Mouse (Mus musculus) MEL-GATA-1-ER (cell line): ENCODE measurements around the gene Ivd.

ENCODE experiments used
- DNase-seq: peaks from one replicate; pipeline ENCODE4 v3.0.0-alpha.2; 2012; ENCODE audit warnings: low read depth; ENCODE audit errors: extremely low read depth

Gene Ivd

GRCm38 (mm10) chr2:118881956-118882355 lies 20.2 kb downstream of the Ivd start:
- DNase-seq, result no peak

GRCm38 (mm10) chr2:118882840-118883679 lies 21.3 kb downstream of the Ivd start:
- DNase-seq, result no peak

- DNase-seq, result no peak
These were observed 25.7 kb downstream of the Ivd start for GRCm38 (mm10) chr2:118887440-118887839.

GRCm38 (mm10) chr2:118887845-118888548 lies 26.2 kb downstream of the Ivd start:
- no peak for DNase-seq

GRCm38 (mm10) chr2:118891173-118891572 lies 29.4 kb downstream of the Ivd start:
- no peak for DNase-seq

GRCm38 (mm10) chr2:118895990-118896913 lies 34.5 kb downstream of the Ivd start:
- no peak for DNase-seq

GRCm38 (mm10) chr2:118896914-118897291 lies 35.1 kb downstream of the Ivd start:
- DNase-seq, result no peak

- no peak for DNase-seq
These were observed 35.6 kb downstream of the Ivd start for GRCm38 (mm10) chr2:118897392-118897791.

- no peak for DNase-seq
These were observed 36.1 kb downstream of the Ivd start for GRCm38 (mm10) chr2:118897808-118898207.

GRCm38 (mm10) chr2:118898771-118899170 lies 37.0 kb downstream of the Ivd start:
- DNase-seq, result no peak

- DNase-seq, result no peak
These were observed 37.6 kb downstream of the Ivd start for GRCm38 (mm10) chr2:118899306-118899705.

GRCm38 (mm10) chr2:118899981-118900825 lies 38.4 kb downstream of the Ivd start, which contains the start of gene Bahd1:
Gene Bahd1, plus strand, starts transcription at chr2:118900377.
- DNase-seq, result no peak

- DNase-seq, result no peak
These were observed 39.0 kb downstream of the Ivd start for GRCm38 (mm10) chr2:118900826-118901140.

- peak; percentile 81 for DNase-seq
These were observed 39.6 kb downstream of the Ivd start for GRCm38 (mm10) chr2:118901175-118902031.

GRCm38 (mm10) chr2:118902051-118903025 lies 40.6 kb downstream of the Ivd start:
- DNase-seq, result no peak

GRCm38 (mm10) chr2:118903333-118903741 lies 41.6 kb downstream of the Ivd start:
- no peak for DNase-seq

- no peak for DNase-seq
These were observed 43.8 kb downstream of the Ivd start for GRCm38 (mm10) chr2:118905433-118906117.

GRCm38 (mm10) chr2:118906118-118906492 lies 44.4 kb downstream of the Ivd start:
- no peak for DNase-seq
